Mouse (Mus musculus) adrenal gland, postnatal 4 days (tissue): ENCODE results near the gene Scgb1c1. TPM values are rescaled to one million over a fixed set of nuclear protein-coding genes. Genes with fewer than 3 reads are reported as not detected.
A peak's percentile ranks its signal among the peaks of the same experiment; 100 is the strongest.
"Not testable (repeated sequence)": the region's sequence is repeated elsewhere in the genome, so short reads cannot be mapped to it uniquely, and the experiment has no call there.

Experiments
- DNase-seq, 2 experiments: peaks; one replicate each; pipeline ENCODE4 v3.0.0; 2021 to 2022; ENCODE audit warnings: low spot score in 2 of 2, mixed read lengths in 2 of 2
- total RNA-seq, 2 experiments: library from RNA; stranded (reverse); gene quantifications; 2 replicates each; pipeline ENCODE4 v1.2.3; 2021

Scgb1c1 gene
- total RNA-seq, 2 experiments from 2014 or later: not detected

GRCm38 (mm10) chr7:140877364-140877763 is 32.0 kb downstream of the Scgb1c1 start:
- DNase-seq: no peak

DNA sequence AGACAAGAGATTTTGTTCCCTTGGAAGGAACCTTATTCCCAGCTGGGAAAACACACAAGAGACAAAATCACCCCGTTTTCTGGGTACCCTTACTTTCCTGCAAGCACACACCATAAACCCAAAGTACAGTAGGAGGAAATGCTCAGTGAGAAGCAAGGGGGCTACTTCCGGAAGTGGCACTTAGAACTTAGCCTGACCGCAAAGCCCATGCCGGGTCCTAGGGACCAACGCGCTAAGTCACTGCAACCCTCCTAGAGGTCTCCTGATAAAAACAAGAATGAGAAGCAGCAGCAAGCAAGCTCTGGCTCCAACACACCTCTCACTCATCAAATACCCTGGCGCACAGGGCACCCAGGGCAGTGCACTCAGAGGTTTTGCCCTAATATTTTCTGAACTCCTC is 34.0 kb downstream of the Scgb1c1 start:
- DNase-seq: no peak

DNA sequence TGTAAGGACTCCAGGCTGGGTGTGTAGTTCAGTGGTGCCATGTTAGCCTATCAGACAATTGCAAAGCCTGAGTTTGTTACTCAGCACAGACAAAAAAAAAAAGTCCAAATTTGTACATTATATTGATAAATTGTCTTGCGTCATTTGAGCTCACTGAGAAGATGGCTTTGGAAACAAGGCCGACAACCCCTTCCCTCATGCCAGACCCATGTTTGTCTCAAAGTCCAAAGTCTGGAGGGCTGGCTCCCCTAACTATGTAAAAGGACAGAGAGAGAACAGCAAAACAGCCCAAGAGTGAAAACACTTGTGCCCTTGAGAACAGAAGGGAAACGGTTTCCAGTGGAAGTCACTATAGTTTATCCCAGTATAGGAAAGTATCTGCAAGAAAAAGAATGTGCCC is 35.1 kb downstream of the Scgb1c1 start:
- no peak for DNase-seq

DNA sequence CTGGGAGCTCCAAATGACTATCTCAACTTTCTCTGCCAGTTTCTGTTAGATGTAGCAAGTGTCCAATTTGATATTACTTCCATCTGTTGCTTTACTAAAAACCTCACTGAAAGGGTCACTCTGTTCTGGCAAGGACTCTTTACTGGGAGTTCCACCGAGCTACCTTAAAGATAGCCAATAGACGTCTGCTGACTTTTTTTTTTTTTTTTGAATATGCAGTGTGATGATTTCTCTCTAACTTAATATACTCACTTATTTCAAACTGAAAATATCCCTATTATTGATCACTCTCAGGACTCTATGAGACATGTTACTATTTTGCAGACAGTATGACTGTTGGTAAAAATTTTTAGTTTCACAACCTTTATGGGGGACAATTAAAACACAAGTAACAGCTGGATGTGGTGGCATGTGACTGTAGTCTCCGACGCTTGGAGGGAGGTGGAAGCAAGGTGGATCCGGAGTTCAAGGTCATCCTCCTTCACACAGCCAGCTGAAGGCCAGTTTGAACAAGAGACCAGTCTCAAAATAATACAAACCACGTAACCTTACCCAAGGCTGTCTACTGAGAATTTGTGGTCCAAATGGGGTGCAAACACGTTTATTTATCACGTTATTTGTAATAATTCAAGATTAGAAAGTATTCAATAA is 35.6 kb downstream of the Scgb1c1 start:
- DNase-seq: no peak

GRCm38 (mm10) chr7:140881696-140882468 is 36.5 kb downstream of the Scgb1c1 start, which contains the start of the genes Psmd13 and Sirt3:
TSS of gene Psmd13 (plus strand) at chr7:140881968.
TSS of gene Sirt3 (minus strand) at chr7:140882309.
- DNase-seq: peak; percentile 88 to 89

DNA sequence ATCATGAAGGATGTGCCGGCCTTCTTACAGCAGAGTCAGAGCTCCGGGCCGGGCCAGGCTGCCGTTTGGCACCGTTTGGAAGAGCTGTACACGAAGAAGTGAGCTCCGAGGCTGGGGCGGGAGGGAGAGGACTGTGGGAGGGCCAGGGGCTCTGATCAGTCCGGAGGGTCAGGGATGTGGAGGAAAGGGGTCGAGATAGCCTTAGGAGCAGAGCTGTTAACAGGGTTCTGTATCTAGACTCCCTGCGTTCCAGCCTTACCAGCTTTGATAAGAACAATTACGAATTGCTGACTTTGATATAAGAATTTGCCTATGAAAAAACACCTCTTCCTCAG is 37.1 kb downstream of the Scgb1c1 start:
- DNase-seq: no peak

DNA sequence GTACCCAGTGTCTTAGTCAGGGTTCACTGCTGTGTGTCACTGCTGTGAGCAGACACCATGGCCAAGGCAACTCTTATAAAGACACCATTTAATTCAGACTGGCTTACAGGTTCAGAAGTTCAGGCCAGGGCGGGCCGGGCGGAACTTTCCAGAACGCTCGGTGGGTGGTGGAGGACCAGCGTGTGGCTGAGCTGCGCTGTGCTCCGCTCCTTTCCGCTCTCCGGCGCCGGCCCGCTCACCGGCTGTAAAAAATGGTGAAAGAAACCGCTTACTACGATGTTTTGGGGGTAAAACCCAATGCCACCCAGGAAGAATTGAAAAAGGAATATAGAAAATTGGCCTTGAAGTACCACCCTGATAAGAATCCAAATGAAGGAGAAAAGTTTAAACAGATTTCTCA is 45.3 kb downstream of the Scgb1c1 start:
- not testable (repeated sequence) for DNase-seq

DNA sequence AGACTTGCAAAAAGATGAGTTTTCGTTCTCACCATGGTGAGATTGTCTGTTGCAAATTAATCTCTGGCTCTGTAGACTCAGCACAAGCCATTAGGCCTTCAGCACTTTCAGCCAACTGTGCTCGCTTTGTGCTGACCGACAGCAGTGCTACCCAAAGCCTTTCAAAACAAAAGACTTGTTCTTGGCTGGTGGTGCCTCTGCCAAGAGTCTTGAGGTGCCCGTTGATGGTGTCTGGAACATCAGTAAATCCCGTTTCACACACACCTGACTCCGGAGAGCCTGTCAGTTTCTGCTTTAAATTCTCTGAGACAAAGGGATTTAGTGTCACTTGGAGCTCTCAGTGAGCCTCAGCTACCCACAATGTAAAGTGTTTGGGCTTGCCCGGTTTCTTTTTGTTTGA is 48.7 kb downstream of the Scgb1c1 start:
- DNase-seq: no peak

DNA sequence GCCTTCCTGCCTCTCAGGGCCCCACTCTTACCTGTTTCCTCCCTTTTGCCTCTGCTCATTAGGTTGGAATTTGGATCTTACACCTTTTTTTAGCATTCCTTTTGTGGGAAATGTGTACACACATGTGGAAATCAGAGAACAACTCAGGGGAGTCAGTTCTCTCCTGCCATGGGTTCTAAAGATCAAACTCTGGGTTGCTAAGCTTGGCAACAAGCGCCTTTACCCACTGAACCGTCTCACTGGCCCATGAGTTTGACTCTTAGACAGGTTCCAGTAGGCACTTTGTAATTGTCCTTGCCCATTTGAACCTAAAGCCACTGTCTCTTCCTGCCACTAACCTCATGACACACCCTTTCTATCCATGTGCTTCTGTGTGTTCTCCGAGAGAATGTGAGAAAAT is 49.3 kb downstream of the Scgb1c1 start:
- no peak for DNase-seq

Other genes with a start within 250 kb of the Scgb1c1 start
- gene Olfr46, start 244.3 kb upstream of the Scgb1c1 start, total RNA-seq: not detected
- not detected for gene Olfr61, start 216.6 kb upstream of the Scgb1c1 start, total RNA-seq
- not detected for gene Olfr53, start 199.1 kb upstream of the Scgb1c1 start, total RNA-seq
- gene Olfr539, start 185.6 kb upstream of the Scgb1c1 start, total RNA-seq: not detected
- not detected for gene Olfr45, start 163.6 kb upstream of the Scgb1c1 start, total RNA-seq
- not detected for gene Olfr541, start 148.3 kb upstream of the Scgb1c1 start, total RNA-seq
- gene Cyp2e1, start 81.8 kb upstream of the Scgb1c1 start, total RNA-seq: 100 to 1,000 TPM in 1 of 2 experiments, 1 to 10 TPM in 1; 4.1 to 138 TPM
- under 1 TPM in 1 of 2 experiments, not detected in 1; 0.42 TPM for gene Syce1, start 57.7 kb upstream of the Scgb1c1 start, total RNA-seq
- gene Zfp941, start 23.4 kb upstream of the Scgb1c1 start, total RNA-seq: 1 to 10 TPM; 5.1 to 5.4 TPM
- 10 to 100 TPM in 1 of 2 experiments, under 1 TPM in 1; 0.70 to 17.0 TPM for gene Urah, start 10.5 kb upstream of the Scgb1c1 start, total RNA-seq
- under 1 TPM; 0.40 to 0.76 TPM for gene Odf3, start 2.3 kb downstream of the Scgb1c1 start, total RNA-seq
- 1 to 10 TPM in 1 of 2 experiments, not detected in 1; 1.2 TPM for gene Gm45785, start 10.8 kb downstream of the Scgb1c1 start, total RNA-seq
- gene Ric8a, start 11.4 kb downstream of the Scgb1c1 start, total RNA-seq: 10 to 100 TPM; 64.3 to 69.0 TPM
- gene Bet1l, start 12.0 kb downstream of the Scgb1c1 start, total RNA-seq: 10 to 100 TPM; 40.2 to 42.9 TPM
- 100 to 1,000 TPM; 123 to 133 TPM for gene Psmd13, start 36.4 kb downstream of the Scgb1c1 start, total RNA-seq
- 10 to 100 TPM; 34.7 to 41.8 TPM for gene Sirt3, start 36.8 kb downstream of the Scgb1c1 start, total RNA-seq
- gene Cox8b, start 54.9 kb downstream of the Scgb1c1 start, total RNA-seq: 100 to 1,000 TPM; 183 to 297 TPM
- gene Nlrp6, start 75.4 kb downstream of the Scgb1c1 start, total RNA-seq: 1 to 10 TPM; 2.1 to 4.9 TPM
- gene Pgghg, start 95.8 kb downstream of the Scgb1c1 start, total RNA-seq: 10 to 100 TPM; 41.5 to 44.5 TPM
- gene Ifitm5, start 104.7 kb downstream of the Scgb1c1 start, total RNA-seq: 1 to 10 TPM; 2.6 to 2.8 TPM
- not detected for gene Gm45717, start 110.4 kb downstream of the Scgb1c1 start, total RNA-seq
- 100 to 1,000 TPM; 508 to 623 TPM for gene Ifitm2, start 110.4 kb downstream of the Scgb1c1 start, total RNA-seq
- 10 to 100 TPM in 1 of 2 experiments, 1 to 10 TPM in 1; 8.0 to 13.7 TPM for gene Ifitm1, start 121.7 kb downstream of the Scgb1c1 start, total RNA-seq
- gene Ifitm3, start 165.2 kb downstream of the Scgb1c1 start, total RNA-seq: 100 to 1,000 TPM; 109 to 115 TPM
- 1 to 10 TPM; 2.1 to 4.5 TPM for gene Ifitm6, start 172.4 kb downstream of the Scgb1c1 start, total RNA-seq
- gene Gm17387, start 183.6 kb downstream of the Scgb1c1 start, total RNA-seq: not detected
- gene B4galnt4, start 215.6 kb downstream of the Scgb1c1 start, total RNA-seq: 10 to 100 TPM in 1 of 2 experiments, 1 to 10 TPM in 1; 7.0 to 11.3 TPM
- gene Pkp3, start 232.7 kb downstream of the Scgb1c1 start, total RNA-seq: 1 to 10 TPM; 1.6 to 2.2 TPM